Mouse (Mus musculus): Measurements from ENCODE around the gene Fam221b. TPM values are rescaled to one million over a fixed set of nuclear protein-coding genes. Genes with fewer than 3 reads are reported as not detected.
A peak's percentile ranks its signal among the peaks of the same experiment; 100 is the strongest.

The Fam221b gene
- 2.5 and 2.7 TPM in 2 replicates for polyA plus RNA-seq (2014; fragmentation: Nextera tagmentation; extraction: Ambion mirVana)

DNA sequence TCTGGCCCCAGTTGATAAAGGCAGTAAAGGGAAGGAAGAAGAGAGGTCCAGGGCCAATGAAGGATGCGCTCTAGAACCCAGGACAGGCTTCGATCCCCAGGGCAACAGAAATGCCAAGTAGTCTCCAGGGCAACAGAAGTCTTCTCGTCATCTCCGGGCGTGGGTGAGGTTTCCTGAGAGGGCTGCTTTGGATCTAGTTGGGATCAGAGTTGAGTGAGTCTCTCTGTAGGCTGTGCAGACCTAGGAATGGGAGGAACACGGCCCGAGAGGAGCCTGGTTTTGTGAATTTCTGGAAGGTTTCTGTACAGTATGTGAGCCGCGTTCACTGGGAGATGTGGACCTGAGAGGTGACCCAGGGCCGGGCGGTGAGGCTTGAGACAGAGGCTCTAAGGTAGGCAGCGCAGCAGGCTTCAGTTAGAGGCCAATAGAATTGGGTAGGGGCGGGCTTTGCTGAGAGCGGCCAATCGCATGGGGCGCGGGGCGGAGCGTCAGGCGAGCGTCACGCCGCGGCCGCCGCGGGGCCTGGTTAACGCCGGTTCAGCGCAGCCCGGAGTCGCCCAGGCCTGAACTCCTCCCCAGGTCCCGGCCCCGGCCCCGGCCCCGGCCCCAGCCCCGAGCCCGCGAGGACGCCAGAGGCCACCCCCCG, at the start of gene Fam221b, which contains the start of gene Tmem8b:
TSS of gene Fam221b (minus strand) at position 364 of the 646 bp plus-strand sequence.
TSS of gene Tmem8b (plus strand) at position 190 of the 646 bp plus-strand sequence.
- Histone ChIP-seq H3K27me3 (ENCODE audit: control insufficient read depth, insufficient read depth, low read length) (0 out of 2 replicates have a peak, but pooled peaks cover 4% of the 10 kb centered on the region), H3K9ac (ENCODE audit: low read length) (peak within 1 kb of the TSS; percentile 83), H3K4me3 (ENCODE audit: low read depth, low read length) (peak within 1 kb of the TSS; percentile 84), H3K36me3 (ENCODE audit: control insufficient read depth, insufficient read depth, low read length) (no peaks in the 10 kb centered on the region), H3K27ac (ENCODE audit: low read depth, low read length) (no peak within 1 kb of the TSS), H3K9me3 (ENCODE audit: control insufficient read depth, low read length) (no peaks in the 10 kb centered on the region), H3K4me2 (ENCODE audit: low read depth, low read length, severe bottlenecking) (peak within 1 kb of the TSS; percentile 84), H3K4me1 (replicated peaks; ENCODE audit: control insufficient read depth, insufficient read depth, low read length) (peaks cover 8% of the 10 kb centered on the region)
- peak; percentile 93 for DNase-seq (ENCODE audit: low spot score)
- ATAC-seq (replicated peaks; ENCODE audit: low FRiP score), result peak; percentile 91
- 2% methylated on average over 29 of the region's 41 CpGs for WGBS

- no peaks in the 10 kb centered on the region for H3K27me3 ChIP-seq (ENCODE audit: control insufficient read depth, insufficient read depth, low read length)
- no peak for DNase-seq (ENCODE audit: low spot score)
- no peak overlapping the region for H3K27ac ChIP-seq (ENCODE audit: low read depth, low read length)
- no peak overlapping the region for H3K4me3 ChIP-seq (ENCODE audit: low read depth, low read length)
- H3K9ac ChIP-seq (ENCODE audit: low read length), result no peak overlapping the region
- WGBS, result 51% methylated on average over 7 of the region's 7 CpGs
- no peaks in the 10 kb centered on the region for H3K36me3 ChIP-seq (ENCODE audit: control insufficient read depth, insufficient read depth, low read length)
- no peaks in the 10 kb centered on the region for H3K9me3 ChIP-seq (ENCODE audit: control insufficient read depth, low read length)
- no peaks in the 10 kb centered on the region for H3K4me1 ChIP-seq (replicated peaks; ENCODE audit: control insufficient read depth, insufficient read depth, low read length)
- no peak for ATAC-seq (replicated peaks; ENCODE audit: low FRiP score)
- no peak overlapping the region for H3K4me2 ChIP-seq (ENCODE audit: low read depth, low read length, severe bottlenecking)
Observed at GRCm38 (mm10) chr4:43713652-43714219, 44.8 kb upstream of the Fam221b start.

GRCm38 (mm10) chr4:43711821-43712220, 42.9 kb upstream of the Fam221b start:
- Histone ChIP-seq H3K27ac (ENCODE audit: low read depth, low read length) (no peak overlapping the region), H3K36me3 (ENCODE audit: control insufficient read depth, insufficient read depth, low read length) (no peaks in the 10 kb centered on the region), H3K4me3 (ENCODE audit: low read depth, low read length) (no peak overlapping the region), H3K9me3 (ENCODE audit: control insufficient read depth, low read length) (no peaks in the 10 kb centered on the region), H3K4me1 (replicated peaks; ENCODE audit: control insufficient read depth, insufficient read depth, low read length) (no peaks in the 10 kb centered on the region), H3K4me2 (ENCODE audit: low read depth, low read length, severe bottlenecking) (no peak overlapping the region), H3K9ac (ENCODE audit: low read length) (no peak overlapping the region), H3K27me3 (ENCODE audit: control insufficient read depth, insufficient read depth, low read length) (no peaks in the 10 kb centered on the region)
- WGBS, result 2% methylated on average over 2 of the region's 2 CpGs
- ATAC-seq (replicated peaks; ENCODE audit: low FRiP score) (no peak), DNase-seq (ENCODE audit: low spot score) (peak; percentile 87)

DNA sequence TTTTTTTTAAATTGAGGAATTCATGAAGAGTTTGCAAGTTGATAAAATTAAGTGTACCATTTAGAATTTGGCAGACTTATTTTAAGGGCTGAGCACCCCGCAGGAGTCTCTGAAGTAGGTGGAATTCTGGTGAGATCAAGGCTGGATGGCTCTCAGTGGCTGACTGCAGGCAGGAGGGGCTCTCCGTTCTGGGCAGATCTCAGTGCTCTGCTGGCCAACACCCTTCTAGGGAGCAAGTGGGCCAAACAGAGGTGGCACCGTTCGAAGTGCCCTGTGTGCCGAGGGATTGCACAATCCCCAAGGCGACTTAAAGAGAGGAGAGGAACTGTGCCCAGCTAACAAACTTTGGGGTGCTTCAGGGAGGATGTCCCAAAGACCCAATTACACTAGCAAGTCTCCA, 40.9 kb upstream of the Fam221b start, which contains the start of gene Olfr71:
TSS of gene Olfr71 (minus strand) at position 387 of the 400 bp plus-strand sequence.
- Histone ChIP-seq H3K9ac (ENCODE audit: low read length) (no peak within 1 kb of the TSS), H3K27ac (ENCODE audit: low read depth, low read length) (no peak within 1 kb of the TSS), H3K4me3 (ENCODE audit: low read depth, low read length) (no peak within 1 kb of the TSS), H3K4me2 (ENCODE audit: low read depth, low read length, severe bottlenecking) (no peak within 1 kb of the TSS), H3K36me3 (ENCODE audit: control insufficient read depth, insufficient read depth, low read length) (no peaks in the 10 kb centered on the region), H3K9me3 (ENCODE audit: control insufficient read depth, low read length) (no peaks in the 10 kb centered on the region), H3K27me3 (ENCODE audit: control insufficient read depth, insufficient read depth, low read length) (no peaks in the 10 kb centered on the region), H3K4me1 (replicated peaks; ENCODE audit: control insufficient read depth, insufficient read depth, low read length) (no peaks in the 10 kb centered on the region)
- no peak for ATAC-seq (replicated peaks; ENCODE audit: low FRiP score)
- no peak for DNase-seq (ENCODE audit: low spot score)
- WGBS, result 80% methylated on average over 6 of the region's 6 CpGs

DNA sequence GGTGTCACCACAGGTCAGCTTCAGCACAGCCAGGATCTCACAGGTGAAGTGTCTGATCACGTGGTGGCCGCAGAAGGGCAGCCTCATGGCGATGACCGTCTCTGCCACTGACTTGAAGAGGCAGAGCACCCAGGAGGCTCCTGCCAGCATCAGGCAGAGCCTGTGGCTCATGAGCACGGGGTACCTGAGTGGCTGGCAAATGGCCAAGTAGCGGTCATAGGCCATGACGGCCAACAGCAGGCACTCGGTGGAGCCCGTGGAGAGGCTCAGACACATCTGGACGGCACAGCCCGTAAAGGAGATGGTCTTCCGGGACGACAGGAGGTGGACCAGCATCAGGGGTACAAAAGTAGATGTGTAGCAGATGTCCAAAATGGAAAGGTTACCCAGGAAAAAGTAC, 37.0 kb upstream of the Fam221b start:
- H3K36me3 ChIP-seq (ENCODE audit: control insufficient read depth, insufficient read depth, low read length), result no peaks in the 10 kb centered on the region
- H3K4me1 ChIP-seq (replicated peaks; ENCODE audit: control insufficient read depth, insufficient read depth, low read length), result no peaks in the 10 kb centered on the region
- no peaks in the 10 kb centered on the region for H3K9me3 ChIP-seq (ENCODE audit: control insufficient read depth, low read length)
- no peak for DNase-seq (ENCODE audit: low spot score)
- no peak overlapping the region for H3K9ac ChIP-seq (ENCODE audit: low read length)
- no peak for ATAC-seq (replicated peaks; ENCODE audit: low FRiP score)
- H3K27me3 ChIP-seq (ENCODE audit: control insufficient read depth, insufficient read depth, low read length), result no peaks in the 10 kb centered on the region
- 89% methylated on average over 13 of the region's 13 CpGs for WGBS
- no peak overlapping the region for H3K4me3 ChIP-seq (ENCODE audit: low read depth, low read length)
- H3K4me2 ChIP-seq (ENCODE audit: low read depth, low read length, severe bottlenecking), result no peak overlapping the region
- H3K27ac ChIP-seq (ENCODE audit: low read depth, low read length), result no peak overlapping the region

GRCm38 (mm10) chr4:43703851-43704250, 34.9 kb upstream of the Fam221b start:
- ATAC-seq (replicated peaks; ENCODE audit: low FRiP score) (no peak), DNase-seq (ENCODE audit: low spot score) (no peak)
- H3K36me3 ChIP-seq (ENCODE audit: control insufficient read depth, insufficient read depth, low read length), result no peaks in the 10 kb centered on the region
- H3K4me1 ChIP-seq (replicated peaks; ENCODE audit: control insufficient read depth, insufficient read depth, low read length), result no peaks in the 10 kb centered on the region
- H3K9ac ChIP-seq (ENCODE audit: low read length), result no peak overlapping the region
- H3K27me3 ChIP-seq (ENCODE audit: control insufficient read depth, insufficient read depth, low read length), result no peaks in the 10 kb centered on the region
- H3K4me3 ChIP-seq (ENCODE audit: low read depth, low read length), result no peak overlapping the region
- H3K4me2 ChIP-seq (ENCODE audit: low read depth, low read length, severe bottlenecking), result no peak overlapping the region
- WGBS, result 87% methylated on average over 8 of the region's 8 CpGs
- H3K9me3 ChIP-seq (ENCODE audit: control insufficient read depth, low read length), result no peaks in the 10 kb centered on the region
- H3K27ac ChIP-seq (ENCODE audit: low read depth, low read length), result no peak overlapping the region

DNA sequence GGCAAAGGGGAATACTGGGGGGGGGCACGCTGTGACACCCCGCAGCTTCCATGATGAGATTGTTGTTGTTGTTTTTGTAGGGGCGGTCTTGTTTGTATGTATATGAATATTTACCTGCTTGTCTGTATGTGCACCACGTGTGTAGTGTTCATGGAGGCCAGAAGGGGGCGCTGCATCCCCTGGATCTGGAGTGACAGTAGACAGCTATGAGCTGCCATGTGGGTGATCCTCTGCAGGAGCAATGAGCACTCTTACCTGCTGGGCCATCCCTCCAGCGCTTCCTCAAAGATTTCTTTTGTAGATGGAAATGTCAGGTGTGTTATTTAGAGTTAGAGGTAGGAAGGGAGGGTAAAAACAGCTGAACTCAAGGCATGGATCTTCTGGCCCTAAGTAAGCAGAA, 34.5 kb upstream of the Fam221b start:
- no peaks in the 10 kb centered on the region for H3K4me1 ChIP-seq (replicated peaks; ENCODE audit: control insufficient read depth, insufficient read depth, low read length)
- H3K36me3 ChIP-seq (ENCODE audit: control insufficient read depth, insufficient read depth, low read length), result no peaks in the 10 kb centered on the region
- no peak overlapping the region for H3K4me2 ChIP-seq (ENCODE audit: low read depth, low read length, severe bottlenecking)
- H3K9ac ChIP-seq (ENCODE audit: low read length), result no peak overlapping the region
- WGBS, result 82% methylated on average over 6 of the region's 6 CpGs
- DNase-seq (ENCODE audit: low spot score) (no peak), ATAC-seq (replicated peaks; ENCODE audit: low FRiP score) (no peak)
- H3K27me3 ChIP-seq (ENCODE audit: control insufficient read depth, insufficient read depth, low read length), result no peaks in the 10 kb centered on the region
- H3K4me3 ChIP-seq (ENCODE audit: low read depth, low read length), result no peak overlapping the region
- no peaks in the 10 kb centered on the region for H3K9me3 ChIP-seq (ENCODE audit: control insufficient read depth, low read length)
- H3K27ac ChIP-seq (ENCODE audit: low read depth, low read length), result no peak overlapping the region

DNA sequence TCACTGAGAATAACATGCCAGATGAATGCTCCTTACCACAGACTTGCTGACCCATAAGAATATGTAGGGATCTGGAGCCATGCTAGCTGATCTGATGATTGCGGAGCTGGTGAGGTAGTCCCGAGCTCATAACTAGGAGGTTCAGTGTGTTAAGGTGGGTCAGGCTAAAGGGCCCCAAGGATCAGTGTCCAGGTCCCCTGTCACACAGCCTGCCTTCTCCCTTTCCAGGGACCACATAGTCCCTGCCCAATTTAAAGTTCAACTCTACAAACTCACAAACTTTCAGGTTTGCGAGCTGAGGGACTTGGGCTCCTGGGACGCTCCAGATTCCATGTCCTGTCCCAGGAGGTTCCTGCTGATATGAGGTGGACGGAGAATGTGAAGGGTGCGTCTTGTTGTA, 31.8 kb upstream of the Fam221b start, which contains the start of gene Olfr70:
TSS of gene Olfr70 (minus strand) at position 101 of the 400 bp plus-strand sequence.
- 91% methylated on average over 6 of the region's 6 CpGs for WGBS
- H3K36me3 ChIP-seq (ENCODE audit: control insufficient read depth, insufficient read depth, low read length), result no peaks in the 10 kb centered on the region
- H3K4me1 ChIP-seq (replicated peaks; ENCODE audit: control insufficient read depth, insufficient read depth, low read length), result no peaks in the 10 kb centered on the region
- DNase-seq (ENCODE audit: low spot score) (no peak), ATAC-seq (replicated peaks; ENCODE audit: low FRiP score) (no peak)
- no peak within 1 kb of the TSS for H3K27ac ChIP-seq (ENCODE audit: low read depth, low read length)
- H3K9ac ChIP-seq (ENCODE audit: low read length), result no peak within 1 kb of the TSS
- no peak within 1 kb of the TSS for H3K4me2 ChIP-seq (ENCODE audit: low read depth, low read length, severe bottlenecking)
- no peaks in the 10 kb centered on the region for H3K9me3 ChIP-seq (ENCODE audit: control insufficient read depth, low read length)
- H3K27me3 ChIP-seq (ENCODE audit: control insufficient read depth, insufficient read depth, low read length), result no peaks in the 10 kb centered on the region
- H3K4me3 ChIP-seq (ENCODE audit: low read depth, low read length), result no peak within 1 kb of the TSS
